Mouse (Mus musculus) thymus, adult 2 months (tissue): ENCODE measurements around the gene Kank1.

Experiments used
- CTCF ChIP-seq: fragments of 200-500 bp; IDR thresholded peaks from 2 replicates; pipeline ENCODE4 v1.5.1; 2012; ENCODE audit warnings: mild to moderate bottlenecking, control low read depth, low read length, moderate library complexity, borderline replicate concordance; ENCODE audit not compliant: control insufficient read depth, poor library complexity, insufficient read depth; ENCODE audit errors: extremely low read depth
- POLR2A ChIP-seq: fragments of 200-500 bp; IDR thresholded peaks from 2 replicates; pipeline ENCODE4 v1.6.1; 2012; ENCODE audit warnings: mild to moderate bottlenecking, low read length, control low read depth, moderate library complexity; ENCODE audit not compliant: control insufficient read depth, poor library complexity, insufficient read depth; ENCODE audit errors: extremely low read depth

GRCm38 (mm10) chr19:25193751-25194150, 43.0 kb upstream of the Kank1 start:
- TF ChIP-seq CTCF, result no peak
- TF ChIP-seq POLR2A, result no peak
